Mouse (Mus musculus) lung, postnatal 0 days (tissue): Measurements from ENCODE around the gene Rdx. TPM values are rescaled to one million over a fixed set of nuclear protein-coding genes. Genes with fewer than 3 reads are reported as not detected.

Experiments used
- ATAC-seq: fragments of 200-750 bp; cut with Nextera tagmentation; 2 replicates; pipeline ENCODE4 v1.8.0; 2017; ENCODE audit warnings: moderate library complexity
- DNase-seq: peaks from one replicate; pipeline ENCODE4 v3.0.0-alpha.2; 2016; ENCODE audit warnings: low spot score
- H3K27ac ChIP-seq: fragments of 300-500 bp; sonication (generic); 2 replicates; pipeline ENCODE4 v1.5.1; 2014; ENCODE audit warnings: antibody characterized with exemption, mild to moderate bottlenecking, low read length, mixed read lengths
- H3K27me3 ChIP-seq: fragments of 300-500 bp; sonication (generic); replicated peaks from 2 replicates; pipeline ENCODE4 v1.6.1; 2014; ENCODE audit warnings: low read length, mixed read lengths; ENCODE audit not compliant: insufficient read depth
- H3K36me3 ChIP-seq: fragments of 300-500 bp; sonication (generic); 2 replicates; pipeline ENCODE4 v1.6.1; 2014; ENCODE audit warnings: low read length, mixed read lengths; ENCODE audit not compliant: insufficient read depth
- H3K4me1 ChIP-seq: fragments of 300-500 bp; sonication (generic); 2 replicates; pipeline ENCODE4 v1.6.1; 2014; ENCODE audit warnings: antibody characterized with exemption, low read depth, low read length, mixed read lengths; ENCODE audit not compliant: insufficient read depth
- H3K4me2 ChIP-seq: fragments of 300-500 bp; sonication (generic); replicated peaks from 2 replicates; pipeline ENCODE4 v1.6.1; 2014; ENCODE audit warnings: low read depth, mild to moderate bottlenecking, low read length, moderate library complexity, mixed read lengths
- H3K4me3 ChIP-seq: fragments of 300-500 bp; sonication (generic); 2 replicates; pipeline ENCODE4 v1.5.1; 2014; ENCODE audit warnings: low read depth, low read length
- H3K9ac ChIP-seq: fragments of 300-500 bp; sonication (generic); replicated peaks from 2 replicates; pipeline ENCODE4 v1.6.1; 2014; ENCODE audit warnings: low read depth, mild to moderate bottlenecking
- H3K9me3 ChIP-seq: fragments of 300-500 bp; sonication (generic); 2 replicates; pipeline ENCODE4 v1.6.1; 2016; ENCODE audit warnings: low read length, mixed read lengths
- CTCF ChIP-seq: IDR thresholded peaks from 2 replicates; pipeline ENCODE4 v1.5.1; 2016; ENCODE audit warnings: antibody characterized with exemption, mild to moderate bottlenecking
- EP300 ChIP-seq: IDR thresholded peaks from 2 replicates; pipeline ENCODE4 v1.6.1; 2016; ENCODE audit warnings: antibody characterized with exemption, mild to moderate bottlenecking, control low read depth
- WGBS: fragments of 180-500 bp; shearing (Covaris S2); extraction: QIAGEN DNeasy Blood & Tissue Kit; methylation state at CpG from one replicate; pipeline ENCODE4 v1.1.7; 2014; 5-methylcytosine and 5-hydroxymethylcytosine counted together
- polyA plus RNA-seq: library from polyadenylated mRNA; unstranded; fragments of >200 nt; fragmentation: Nextera tagmentation; extraction: Ambion mirVana; gene quantifications from 2 replicates; pipeline ENCODE4 v1.2.1, GENCODE M21; 2015

Gene Rdx
- polyA plus RNA-seq, 1 experiment from 2014 or later = 143 TPM

GRCm38 (mm10) chr9:52102060-52102844 lies 55.3 kb downstream of the Rdx start:
- ATAC-seq (peak; percentile 52), DNase-seq (peak; percentile 24)
- Histone ChIP-seq H3K36me3 (no peaks in the 10 kb centered on the region), H3K9ac (no peak overlapping the region), H3K4me1 (no peaks in the 10 kb centered on the region), H3K4me3 (no peak overlapping the region), H3K27me3 (no peaks in the 10 kb centered on the region), H3K27ac (no peak overlapping the region), H3K4me2 (no peak overlapping the region), H3K9me3 (no peaks in the 10 kb centered on the region)
- TF ChIP-seq CTCF (peak; percentile 8; the same call in 1 of the 2 replicates), EP300 (no peak)
- 67% methylated on average over 13 of the region's 13 CpGs for WGBS

GRCm38 (mm10) chr9:52103448-52104224 lies 56.7 kb downstream of the Rdx start:
- no peaks in the 10 kb centered on the region for H3K4me1 ChIP-seq
- H3K27me3 ChIP-seq = no peaks in the 10 kb centered on the region
- peak; percentile 21 for DNase-seq
- 44% methylated on average over 9 of the region's 9 CpGs for WGBS
- ATAC-seq = peak; percentile 14; the same call in 1 of the 2 replicates
- H3K9ac ChIP-seq = no peak overlapping the region
- no peak overlapping the region for H3K4me3 ChIP-seq
- no peak overlapping the region for H3K27ac ChIP-seq
- TF ChIP-seq CTCF = no peak
- TF ChIP-seq EP300 = no peak
- no peaks in the 10 kb centered on the region for H3K36me3 ChIP-seq
- no peak overlapping the region for H3K4me2 ChIP-seq
- H3K9me3 ChIP-seq = no peaks in the 10 kb centered on the region

- H3K4me2 ChIP-seq = no peak overlapping the region
- H3K27ac ChIP-seq = no peak overlapping the region
- no peaks in the 10 kb centered on the region for H3K4me1 ChIP-seq
- WGBS = 68% methylated on average over 8 of the region's 8 CpGs
- no peak overlapping the region for H3K9ac ChIP-seq
- no peak for TF ChIP-seq EP300
- TF ChIP-seq CTCF = no peak
- H3K27me3 ChIP-seq = no peaks in the 10 kb centered on the region
- no peak overlapping the region for H3K4me3 ChIP-seq
- no peak for ATAC-seq
- H3K9me3 ChIP-seq = no peaks in the 10 kb centered on the region
- H3K36me3 ChIP-seq = no peaks in the 10 kb centered on the region
- no peak for DNase-seq
Observed at GRCm38 (mm10) chr9:52104225-52104615, 57.2 kb downstream of the Rdx start.

- peak; percentile 63 for ATAC-seq
- H3K9me3 ChIP-seq = no peaks in the 10 kb centered on the region
- no peak overlapping the region for H3K9ac ChIP-seq
- no peaks in the 10 kb centered on the region for H3K36me3 ChIP-seq
- no peaks in the 10 kb centered on the region for H3K27me3 ChIP-seq
- no peak overlapping the region for H3K4me2 ChIP-seq
- H3K4me1 ChIP-seq = no peaks in the 10 kb centered on the region
- DNase-seq = peak; percentile 30
- H3K4me3 ChIP-seq = no peak overlapping the region
- 69% methylated on average over 6 of the region's 6 CpGs for WGBS
- TF ChIP-seq EP300 (peak; percentile 99), CTCF (no peak)
- no peak overlapping the region for H3K27ac ChIP-seq
Observed at GRCm38 (mm10) chr9:52105423-52105822, 58.5 kb downstream of the Rdx start.

- 93% methylated on average over 3 of the region's 3 CpGs for WGBS
- H3K4me2 ChIP-seq = no peak overlapping the region
- no peak for TF ChIP-seq CTCF
- no peak for TF ChIP-seq EP300
- no peaks in the 10 kb centered on the region for H3K36me3 ChIP-seq
- H3K4me3 ChIP-seq = no peak overlapping the region
- H3K9ac ChIP-seq = no peak overlapping the region
- H3K9me3 ChIP-seq = no peaks in the 10 kb centered on the region
- DNase-seq (no peak), ATAC-seq (no peak)
- H3K27me3 ChIP-seq = no peaks in the 10 kb centered on the region
- no peak overlapping the region for H3K27ac ChIP-seq
- H3K4me1 ChIP-seq = no peaks in the 10 kb centered on the region
Observed at GRCm38 (mm10) chr9:52107161-52107560, 60.2 kb downstream of the Rdx start.

GRCm38 (mm10) chr9:52110738-52111137 lies 63.8 kb downstream of the Rdx start:
- ATAC-seq = no peak
- Histone ChIP-seq H3K4me3 (no peak overlapping the region), H3K4me1 (no peaks in the 10 kb centered on the region), H3K9me3 (no peaks in the 10 kb centered on the region), H3K36me3 (peaks cover 6% of the 10 kb centered on the region; the same call in 1 of the 2 replicates), H3K27me3 (no peaks in the 10 kb centered on the region), H3K4me2 (no peak overlapping the region), H3K9ac (no peak overlapping the region), H3K27ac (no peak overlapping the region)
- DNase-seq = no peak
- TF ChIP-seq CTCF (no peak), EP300 (no peak)
- 62% methylated on average over 3 of the region's 3 CpGs for WGBS
